Mouse (Mus musculus): ENCODE data around the gene Olfr221.

- TF ChIP-seq CTCF (IDR thresholded peaks at IDR 0.05; ENCODE audit: control insufficient read depth, insufficient read depth, insufficient read length) (no peak), CEBPB (IDR thresholded peaks at IDR 0.05; ENCODE audit: low read depth) (no peak), MYOD1 (IDR thresholded peaks at IDR 0.05; ENCODE audit: control insufficient read depth, insufficient read length, low read depth) (no peak)
Measured at GRCm38 (mm10) chr14:52006771-52007170, 35.5 kb downstream of the Olfr221 start.
